Mouse (Mus musculus) G1E-ER4 (cell line): ENCODE data around the gene Gsk3b. TPM values are rescaled to one million over a fixed set of nuclear protein-coding genes. Genes with fewer than 3 reads are reported as not detected.

Source experiments
- GATA1 ChIP-seq: IDR thresholded peaks from one replicate; pipeline ENCODE4 v1.8.0; 2012; ENCODE audit warnings: low read length, inconsistent platforms
- polyA plus RNA-seq: library from polyadenylated mRNA; stranded (reverse); fragments of >175 nt; gene quantifications from 2 replicates; pipeline ENCODE4 v1.2.3, GENCODE M21; 2012

Gsk3b gene
- 11.6 and 12.7 TPM in 2 replicates for polyA plus RNA-seq

- TF ChIP-seq GATA1, result no peak
These were observed at the start of gene Gsk3b for GRCm38 (mm10) chr16:38088629-38089446. Gsk3b (plus strand) TSS chr16:38089001.

- TF ChIP-seq GATA1, result no peak
These were observed 46.6 kb upstream of the Gsk3b start for GRCm38 (mm10) chr16:38042160-38042559.

- TF ChIP-seq GATA1, result no peak
These were observed 44.2 kb upstream of the Gsk3b start for GRCm38 (mm10) chr16:38044551-38044950.

GRCm38 (mm10) chr16:38047781-38048558, 40.8 kb upstream of the Gsk3b start:
- no peak for TF ChIP-seq GATA1

- TF ChIP-seq GATA1, result no peak
These were observed 30.9 kb upstream of the Gsk3b start for GRCm38 (mm10) chr16:38057898-38058297.

GRCm38 (mm10) chr16:38058836-38059235, 30.0 kb upstream of the Gsk3b start:
- no peak for TF ChIP-seq GATA1

GRCm38 (mm10) chr16:38059631-38060030, 29.2 kb upstream of the Gsk3b start:
- no peak for TF ChIP-seq GATA1

- TF ChIP-seq GATA1, result no peak
These were observed 8.6 kb upstream of the Gsk3b start for GRCm38 (mm10) chr16:38080201-38080600.

GRCm38 (mm10) chr16:38087231-38087630, 1.6 kb upstream of the Gsk3b start:
- TF ChIP-seq GATA1, result no peak

- TF ChIP-seq GATA1, result no peak
These were observed 1.1 kb upstream of the Gsk3b start for GRCm38 (mm10) chr16:38087645-38088125.

GRCm38 (mm10) chr16:38088126-38088628, 624 bp upstream of the Gsk3b start:
- no peak for TF ChIP-seq GATA1

GRCm38 (mm10) chr16:38089447-38090170, 808 bp downstream of the Gsk3b start:
- no peak for TF ChIP-seq GATA1

- TF ChIP-seq GATA1, result no peak
These were observed 1.7 kb downstream of the Gsk3b start for GRCm38 (mm10) chr16:38090341-38091005.

GRCm38 (mm10) chr16:38091041-38091440, 2.2 kb downstream of the Gsk3b start:
- no peak for TF ChIP-seq GATA1

GRCm38 (mm10) chr16:38091706-38092105, 2.9 kb downstream of the Gsk3b start:
- no peak for TF ChIP-seq GATA1

- no peak for TF ChIP-seq GATA1
These were observed 3.8 kb downstream of the Gsk3b start for GRCm38 (mm10) chr16:38092598-38092997.
